Mouse (Mus musculus): ENCODE results near the gene Pik3ca.

DNA sequence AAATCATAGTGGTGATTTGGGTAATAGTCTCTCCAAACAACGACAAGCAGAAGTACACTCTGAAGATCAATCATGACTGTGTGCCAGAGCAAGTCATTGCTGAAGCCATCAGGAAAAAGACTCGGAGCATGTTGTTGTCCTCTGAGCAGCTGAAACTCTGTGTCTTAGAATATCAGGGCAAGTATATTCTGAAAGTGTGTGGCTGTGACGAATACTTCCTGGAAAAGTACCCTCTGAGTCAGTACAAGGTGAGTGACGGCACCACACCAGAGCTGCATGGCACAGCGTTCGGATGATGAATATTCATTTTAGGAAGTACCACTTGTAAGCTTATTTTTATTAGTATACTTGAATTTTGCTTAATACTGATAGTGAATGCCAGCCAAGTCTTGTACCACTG is 40.3 kb downstream of the Pik3ca start:
- TF ChIP-seq CTCF (IDR thresholded peaks at IDR 0.05; ENCODE audit: control insufficient read depth, insufficient read depth, low read length), result no peak
- no peak for TF ChIP-seq POLR2A (IDR thresholded peaks at IDR 0.05; ENCODE audit: borderline replicate concordance, control insufficient read depth, low read depth, low read length)
